Mouse (Mus musculus) myocyte (in vitro differentiated cells): ENCODE results near the gene Simc1.

ENCODE experiments used
- POLR2A ChIP-seq: IDR thresholded peaks from one replicate; pipeline ENCODE4 v1.6.1; 2011; ENCODE audit warnings: low read depth, mild to moderate bottlenecking, control low read depth, moderate library complexity; ENCODE audit not compliant: insufficient read length
- USF1 ChIP-seq: IDR thresholded peaks from one replicate; pipeline ENCODE4 v1.6.1; 2011; ENCODE audit warnings: low read depth, mild to moderate bottlenecking, control low read depth, moderate library complexity

GRCm38 (mm10) chr13:54520221-54520620 is 16.6 kb downstream of the Simc1 start:
- TF ChIP-seq POLR2A = no peak
- no peak for TF ChIP-seq USF1
